Mouse (Mus musculus): ENCODE measurements at regions not wholly inside any gene's neighbourhood (a gene's known extent, or its start where the extent isn't known, plus 50 kb on each side); places are given as distances from the start of the nearest gene placed in this dataset.

DNA sequence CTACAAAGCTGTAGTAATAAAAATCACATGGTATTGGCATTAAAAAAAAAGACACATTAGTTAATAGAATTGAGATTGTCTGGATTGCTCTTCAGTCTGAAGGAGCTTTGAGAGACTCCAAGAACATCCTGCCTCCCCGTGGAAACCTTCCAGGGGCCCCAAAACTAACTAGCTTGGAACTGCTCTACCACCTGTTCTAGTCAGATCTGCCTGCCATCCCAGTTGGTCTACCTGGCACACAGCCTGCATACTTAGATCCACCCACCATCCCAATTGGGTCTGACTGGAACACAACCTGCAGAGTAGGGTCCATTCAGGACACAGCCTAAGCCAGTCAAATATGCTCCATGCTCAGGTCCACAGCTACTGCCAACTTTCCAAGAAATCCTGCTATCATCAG, 503.6 kb downstream of the Rapgef2 start:
- peak; percentile 31; the same call in 1 of the 2 replicates for ATAC-seq (ENCODE audit: low TSS enrichment)

DNA sequence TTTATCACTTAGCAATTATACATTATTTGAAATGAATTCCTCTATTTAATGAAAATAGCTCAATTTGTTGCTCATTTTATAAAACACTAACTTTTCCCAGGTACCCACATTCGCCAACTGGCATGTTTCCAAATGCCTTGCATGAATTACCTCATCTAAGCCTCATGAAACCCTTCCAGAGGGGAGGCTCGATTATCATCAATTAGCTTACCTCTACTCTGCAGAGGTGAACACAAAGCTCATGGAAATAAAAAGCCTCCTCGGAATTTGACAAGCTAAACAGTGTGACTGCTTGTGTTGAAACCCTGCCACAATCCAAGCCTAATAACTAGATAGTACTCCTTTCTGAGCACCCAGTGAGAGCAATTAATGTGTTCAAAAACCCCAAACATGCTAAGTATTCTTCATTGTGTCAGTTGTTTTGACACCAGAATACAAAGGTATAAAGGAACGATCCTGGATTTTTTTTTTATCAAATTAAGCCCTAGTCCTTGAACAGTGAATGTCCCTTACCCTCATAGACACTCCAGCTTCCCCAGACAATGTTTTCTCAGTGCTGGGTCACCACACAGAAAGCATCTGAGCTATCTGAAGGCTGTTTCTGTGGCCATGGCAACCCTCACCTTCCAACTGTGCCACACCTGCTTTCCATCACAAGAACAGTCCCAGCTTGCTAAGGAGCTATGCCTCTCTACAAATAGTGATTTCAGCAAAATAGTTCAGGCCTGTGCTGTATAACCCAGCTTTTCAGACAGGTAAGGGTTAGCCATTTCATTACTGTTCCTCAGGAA, 530.4 kb downstream of the Rapgef2 start:
- ATAC-seq (ENCODE audit: low TSS enrichment): no peak

DNA sequence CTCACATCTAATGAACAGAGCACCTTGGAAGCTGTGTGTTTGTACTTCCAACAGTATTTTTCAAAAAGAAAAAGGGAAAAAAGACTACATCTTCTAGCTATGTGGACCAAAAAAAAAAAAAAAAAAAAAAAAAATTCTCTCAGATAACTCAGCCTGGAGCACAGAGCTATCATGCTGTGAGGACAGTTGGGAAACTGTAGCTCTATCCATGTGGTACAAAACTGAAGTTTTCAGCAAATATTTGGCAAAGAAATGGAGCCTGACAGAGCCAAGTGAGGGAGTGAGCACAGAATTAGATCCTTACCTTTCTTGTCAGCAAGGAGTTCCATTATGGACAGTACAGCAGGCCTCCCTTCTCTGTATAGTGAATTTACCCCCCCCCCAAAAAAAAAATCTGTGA, 550.2 kb downstream of the Rapgef2 start:
- no peak for ATAC-seq (ENCODE audit: low TSS enrichment)

DNA sequence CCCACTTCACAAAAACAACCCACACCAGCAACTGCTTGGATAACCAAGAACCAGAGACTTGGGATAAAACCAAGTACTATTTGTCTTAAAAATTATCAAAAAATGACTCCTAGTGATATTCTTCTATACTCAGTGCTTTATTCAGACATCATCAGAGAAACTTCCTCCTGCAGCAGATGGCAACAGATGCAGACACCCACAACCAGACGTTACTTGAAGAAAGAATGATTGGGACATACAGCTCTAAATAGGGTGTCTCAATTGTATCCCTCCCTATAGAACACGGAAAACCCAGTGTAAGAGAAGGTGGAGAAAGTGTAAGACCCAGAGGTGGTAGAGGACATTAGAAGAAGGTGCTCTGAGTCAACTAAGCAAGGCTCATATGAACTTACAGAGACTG, 569.6 kb downstream of the Rapgef2 start:
- peak; percentile 74 for ATAC-seq (ENCODE audit: low TSS enrichment)

DNA sequence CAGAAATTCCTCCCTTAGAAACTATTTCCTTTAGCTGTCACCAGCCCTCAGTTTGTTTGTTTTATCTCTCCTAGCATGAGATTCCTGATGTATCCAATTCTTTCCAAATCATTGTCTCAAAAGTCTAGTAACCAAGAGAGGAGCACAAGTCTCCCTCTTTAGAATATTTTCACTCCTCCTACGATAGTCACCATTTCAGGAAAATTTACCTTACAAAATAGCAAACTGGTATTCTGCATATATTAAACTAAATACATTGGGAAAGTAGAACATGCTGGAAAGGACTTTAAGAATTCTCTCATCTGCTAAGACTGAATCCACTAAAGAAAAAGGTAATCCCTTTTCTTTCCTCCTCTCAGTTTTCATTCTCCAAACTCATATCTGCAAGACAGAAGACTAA, 578.6 kb downstream of the Rapgef2 start:
- peak; percentile 93 for ATAC-seq (ENCODE audit: low TSS enrichment)

DNA sequence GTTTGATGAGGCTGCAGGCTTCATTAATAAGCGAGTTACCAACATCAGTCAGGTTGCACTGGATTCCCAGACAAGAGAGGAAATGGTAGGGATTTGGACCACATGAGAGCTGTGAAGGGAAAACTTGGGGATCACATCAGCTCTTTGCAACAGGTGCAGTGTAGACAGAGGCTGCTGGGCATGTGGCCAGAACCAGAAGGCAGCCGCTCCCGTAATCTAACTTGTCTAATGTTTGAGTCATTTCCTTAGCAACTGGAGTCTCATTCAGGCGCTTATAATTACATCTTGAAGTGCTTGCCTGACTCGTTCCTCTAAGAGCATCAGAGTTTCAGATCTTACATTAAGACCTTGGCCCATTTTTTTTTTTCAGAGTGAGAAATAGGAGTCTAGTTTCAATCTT, 587.4 kb downstream of the Rapgef2 start:
- peak; percentile 83 for ATAC-seq (ENCODE audit: low TSS enrichment)

DNA sequence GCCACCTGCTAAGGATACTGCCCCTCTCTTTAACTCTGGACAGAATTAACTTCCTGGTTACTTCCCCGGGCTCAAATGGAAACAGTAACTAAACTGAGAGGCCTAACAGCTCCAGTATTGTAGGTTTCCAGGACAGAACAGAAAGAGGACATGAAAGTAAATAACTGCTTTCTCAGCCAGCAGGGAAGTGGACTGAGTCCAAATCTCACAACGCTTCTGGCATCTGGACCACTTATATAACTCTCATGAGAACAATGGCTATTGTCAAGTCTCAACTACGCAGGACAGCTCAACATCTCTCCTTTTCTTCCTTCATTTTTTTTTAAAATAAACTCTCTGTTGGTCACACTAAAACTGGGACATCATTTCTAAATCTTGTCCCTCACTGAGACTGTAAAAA, 594.8 kb downstream of the Rapgef2 start:
- ATAC-seq (ENCODE audit: low TSS enrichment): peak; percentile 79

DNA sequence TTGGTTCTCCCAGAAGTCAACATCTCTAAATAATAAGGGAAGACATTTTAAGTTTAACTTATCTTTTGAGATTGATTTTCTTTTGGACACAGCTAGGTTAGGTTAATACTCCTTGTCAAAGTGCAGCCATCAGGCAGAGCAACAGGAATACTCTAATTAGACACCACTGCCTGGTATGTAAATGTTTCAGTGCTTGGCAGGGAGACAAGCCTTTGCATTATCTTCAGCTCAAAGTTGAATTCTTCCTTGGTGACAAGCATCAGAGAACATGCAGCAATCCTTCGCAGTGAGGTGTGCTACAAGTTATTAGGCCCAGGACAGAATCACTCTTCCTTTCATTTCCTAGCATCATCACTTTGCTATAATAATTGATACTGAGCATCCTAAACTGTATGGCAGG, 608.7 kb downstream of the Rapgef2 start:
- no peak for ATAC-seq (ENCODE audit: low TSS enrichment)

DNA sequence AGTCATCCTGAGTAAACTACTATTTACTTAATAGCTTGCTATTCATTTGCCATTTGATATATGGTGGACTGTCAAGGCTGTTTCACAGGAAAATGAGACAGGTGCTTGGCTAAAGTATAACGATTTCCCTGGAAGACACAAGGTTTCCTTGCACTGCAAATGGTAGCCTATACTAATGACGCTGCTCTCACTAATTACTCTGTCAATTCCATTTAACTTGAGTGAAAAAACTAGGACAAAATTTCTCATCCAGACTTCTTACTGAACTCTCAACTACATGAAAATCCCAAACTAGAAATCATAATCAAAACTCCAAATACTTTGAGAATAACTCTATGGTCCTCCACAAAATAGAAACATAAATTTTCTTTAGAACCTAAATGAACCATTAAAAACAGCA, 609.5 kb downstream of the Rapgef2 start:
- no peak for ATAC-seq (ENCODE audit: low TSS enrichment)

DNA sequence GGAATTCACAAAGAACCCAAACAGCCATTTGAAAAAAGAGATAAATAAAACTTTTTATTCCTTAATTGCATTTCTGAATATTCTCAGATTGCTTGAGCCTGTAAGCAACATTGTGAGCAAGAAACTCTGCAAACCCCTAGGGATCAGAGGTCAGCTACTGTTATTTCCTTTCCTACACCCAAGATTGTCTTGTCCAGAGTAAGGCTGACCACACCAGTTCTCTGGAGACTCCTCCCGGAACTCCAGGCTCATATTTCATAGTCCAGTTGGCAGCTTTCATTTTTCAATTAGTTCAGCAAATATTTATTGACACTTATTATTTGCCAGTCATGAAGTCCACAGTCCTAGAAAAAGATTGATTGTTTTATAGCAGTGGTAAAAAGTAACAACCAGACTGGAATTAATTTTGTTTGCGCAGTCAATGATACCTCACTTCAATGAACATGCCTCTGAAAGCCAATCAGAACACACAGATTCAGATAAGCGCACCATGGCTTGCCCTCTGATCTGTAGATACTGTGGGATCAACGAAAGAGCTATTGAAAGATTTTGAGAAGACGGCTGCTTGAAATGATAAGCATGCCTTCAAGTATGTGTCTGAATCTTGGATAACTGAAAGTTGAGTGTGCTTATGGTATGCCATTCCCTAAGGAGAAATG, 611.7 kb downstream of the Rapgef2 start:
- ATAC-seq (ENCODE audit: low TSS enrichment): no peak

DNA sequence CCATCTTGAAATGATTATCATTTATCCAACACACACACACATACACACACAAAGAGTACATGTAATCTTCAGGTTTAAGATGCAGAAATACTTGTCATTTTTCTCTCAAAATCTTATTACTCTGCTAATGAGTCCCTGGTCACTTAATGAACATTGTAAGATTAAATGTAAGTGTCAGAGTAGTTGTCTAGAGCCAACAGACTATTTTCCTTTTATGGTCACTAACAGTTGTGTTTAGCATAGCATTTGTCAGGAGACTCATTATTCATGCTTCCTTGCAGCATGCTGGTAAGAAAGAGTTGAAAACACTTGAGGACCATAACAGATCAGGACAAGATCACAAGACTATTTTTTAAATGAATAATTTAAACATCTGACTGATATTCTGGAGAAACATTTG, 618.3 kb downstream of the Rapgef2 start:
- ATAC-seq (ENCODE audit: low TSS enrichment): no peak

DNA sequence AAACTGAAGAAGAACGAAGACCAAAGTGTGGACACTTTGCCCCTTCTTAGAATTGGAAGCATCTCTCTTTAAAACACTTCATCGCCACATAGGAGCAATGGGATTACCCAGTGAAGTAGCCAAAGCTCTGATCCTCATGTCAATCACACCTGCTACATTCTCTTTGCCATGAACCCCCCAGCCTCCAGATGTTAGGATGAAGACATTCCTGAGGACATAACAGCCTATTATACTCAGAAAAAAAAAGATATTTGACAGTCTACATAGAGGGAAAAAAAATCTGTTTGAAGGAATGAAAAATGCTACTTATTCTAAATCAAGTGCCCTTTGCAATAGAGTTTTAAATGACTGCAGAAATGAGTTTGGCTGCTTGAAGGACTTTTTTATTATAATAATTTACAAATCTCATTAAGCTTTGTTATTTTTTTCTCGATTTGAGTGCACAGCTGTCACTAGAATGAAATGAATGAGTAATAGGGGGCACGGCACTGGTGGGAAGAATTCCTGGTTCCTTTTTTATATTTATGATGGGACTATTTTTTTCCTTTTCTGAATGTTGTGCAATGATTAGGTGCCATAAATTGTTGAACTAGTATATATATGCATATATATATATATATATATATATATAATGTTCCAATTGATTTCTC, 618.8 kb downstream of the Rapgef2 start:
- ATAC-seq (ENCODE audit: low TSS enrichment): no peak

DNA sequence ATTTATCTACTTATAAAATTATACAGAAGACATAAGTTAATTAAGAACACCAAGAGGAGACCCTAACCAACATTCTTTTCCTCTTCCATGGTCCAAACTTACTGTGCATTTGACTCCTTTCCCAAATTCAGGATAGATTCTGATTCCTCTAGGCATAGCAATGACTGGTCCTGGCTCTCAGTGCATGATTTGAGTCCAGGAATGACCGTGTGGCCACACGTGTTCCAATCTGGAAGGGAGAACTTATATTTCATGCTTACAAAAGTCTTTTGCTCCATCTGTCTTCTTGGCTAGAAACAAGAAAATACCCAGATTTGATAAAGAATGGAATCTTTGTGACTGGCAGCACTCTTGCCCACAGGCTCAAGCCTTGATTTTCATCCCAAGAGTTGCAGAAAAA, 638.2 kb downstream of the Rapgef2 start:
- no peak for ATAC-seq (ENCODE audit: low TSS enrichment)

DNA sequence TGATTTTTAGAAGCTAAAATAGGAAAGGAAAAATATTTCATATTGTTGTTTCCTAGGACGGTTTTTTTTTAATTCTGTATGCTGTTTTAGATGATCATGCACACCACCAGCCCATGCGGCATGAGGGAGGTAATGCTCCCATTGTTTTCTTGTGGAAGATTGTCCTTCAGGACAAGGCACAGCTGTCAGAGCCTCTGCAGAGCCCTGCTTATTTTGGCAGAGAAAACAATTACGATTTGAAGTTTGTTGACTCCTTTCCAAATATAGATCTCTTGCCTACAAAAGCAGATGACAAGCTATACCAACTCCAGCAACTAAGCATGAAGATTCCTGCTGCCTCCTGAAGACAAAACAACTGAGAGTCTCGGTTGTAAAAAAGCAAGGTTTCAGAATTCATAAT, 650.9 kb downstream of the Rapgef2 start:
- no peak for ATAC-seq (ENCODE audit: low TSS enrichment)

DNA sequence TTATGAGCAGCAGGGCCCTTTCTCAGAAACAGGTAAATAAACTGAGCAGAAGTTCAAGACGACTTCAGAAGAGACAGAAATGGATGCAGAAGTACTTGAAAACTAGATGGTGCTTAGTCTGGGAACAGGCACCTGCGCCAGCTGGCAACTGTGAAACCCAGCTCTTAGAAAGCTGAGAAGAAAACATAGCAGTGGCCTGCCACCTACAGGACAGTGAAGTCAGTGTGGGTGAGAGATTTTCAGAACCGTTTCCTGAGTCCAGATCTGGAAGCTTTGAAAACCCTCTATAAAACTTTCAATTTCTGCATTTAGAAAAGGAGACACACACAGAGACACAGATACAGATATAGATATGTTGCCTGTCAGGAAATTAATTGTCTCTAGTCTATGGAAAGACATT, 667.4 kb downstream of the Rapgef2 start:
- peak; percentile 98 for ATAC-seq (ENCODE audit: low TSS enrichment)

DNA sequence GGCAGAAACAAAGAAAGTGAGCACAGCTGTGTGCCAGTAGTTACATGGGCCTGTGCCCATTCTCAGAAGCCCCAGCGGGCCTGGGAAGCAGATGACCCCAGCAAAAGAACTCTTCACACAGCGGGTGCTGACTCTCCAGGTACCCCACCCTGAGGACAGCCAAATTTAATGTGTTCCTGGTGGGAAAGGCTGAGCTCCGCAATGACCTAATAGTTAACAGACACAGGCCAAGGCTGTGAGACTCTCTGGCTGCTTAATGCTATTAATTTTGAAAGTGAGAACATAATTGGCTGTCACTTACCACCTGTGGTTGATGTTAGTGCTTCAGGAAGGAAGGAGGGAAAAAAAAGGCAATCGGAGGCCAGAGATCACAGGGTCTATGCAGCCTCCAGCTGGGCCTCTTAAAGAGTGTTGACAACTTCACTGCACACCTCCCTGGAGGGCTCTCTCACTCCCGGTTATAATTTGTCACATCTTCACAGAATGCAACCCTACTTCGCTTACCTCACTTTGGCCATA, 691.5 kb downstream of the Rapgef2 start:
- no peak for ATAC-seq (ENCODE audit: low TSS enrichment)

DNA sequence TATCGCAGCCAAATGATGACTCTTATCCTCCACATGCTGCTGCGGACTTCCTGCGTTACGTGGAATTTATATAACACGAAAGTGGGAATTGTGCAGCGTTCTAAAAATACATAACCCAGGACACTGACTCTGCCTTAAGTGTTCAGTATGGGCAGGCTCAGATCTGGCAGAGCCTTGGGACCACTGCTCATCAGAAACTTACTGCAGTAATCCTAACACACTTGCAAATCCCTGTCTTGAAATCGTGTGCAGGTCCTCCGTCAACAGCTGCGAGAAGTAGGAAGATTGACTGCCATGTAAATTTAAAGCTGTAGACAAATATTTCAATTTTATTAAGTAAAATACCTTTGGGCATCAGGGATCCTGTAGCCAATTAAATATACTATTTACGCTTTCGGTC, 692.0 kb downstream of the Rapgef2 start:
- ATAC-seq (ENCODE audit: low TSS enrichment): peak; percentile 27; the same call in 1 of the 2 replicates

DNA sequence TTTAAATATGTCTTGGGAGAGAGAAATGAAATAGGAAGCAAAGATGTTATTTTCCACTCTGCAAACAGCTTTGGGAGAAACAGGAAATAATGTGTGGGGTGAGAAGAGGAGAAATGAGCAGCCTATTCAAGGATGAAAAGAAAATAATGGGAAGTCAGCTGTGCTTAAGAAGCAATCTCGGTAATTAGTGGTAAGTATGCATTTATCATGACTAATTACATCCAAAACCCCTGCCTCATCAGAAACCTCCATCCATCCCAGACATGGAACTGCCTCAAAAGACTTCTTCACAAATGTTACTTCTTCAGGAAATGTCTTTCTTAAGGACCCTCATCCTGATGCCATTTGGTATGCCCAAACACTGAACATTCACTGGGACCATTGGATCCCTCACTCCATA, 699.7 kb downstream of the Rapgef2 start:
- no peak for ATAC-seq (ENCODE audit: low TSS enrichment)

DNA sequence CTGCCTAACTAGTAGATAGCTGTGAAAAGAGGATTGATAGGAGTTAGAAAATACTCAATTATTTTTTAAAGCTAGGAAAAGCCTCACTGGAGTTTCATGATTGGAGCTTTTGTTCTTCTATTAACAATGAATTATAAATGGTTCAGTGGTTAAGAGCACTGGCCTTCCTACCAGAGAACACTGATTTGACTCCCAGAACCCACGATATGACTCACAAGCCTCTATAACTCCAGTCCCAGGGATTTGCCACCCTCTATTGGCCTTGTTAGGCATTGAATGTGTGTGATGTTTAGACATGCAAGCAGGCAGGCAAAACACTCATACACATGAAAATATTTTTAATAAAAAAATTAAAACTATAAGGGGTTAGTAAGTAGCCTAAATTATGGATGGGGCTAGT, 704.4 kb downstream of the Rapgef2 start:
- ATAC-seq (ENCODE audit: low TSS enrichment): peak; percentile 84

DNA sequence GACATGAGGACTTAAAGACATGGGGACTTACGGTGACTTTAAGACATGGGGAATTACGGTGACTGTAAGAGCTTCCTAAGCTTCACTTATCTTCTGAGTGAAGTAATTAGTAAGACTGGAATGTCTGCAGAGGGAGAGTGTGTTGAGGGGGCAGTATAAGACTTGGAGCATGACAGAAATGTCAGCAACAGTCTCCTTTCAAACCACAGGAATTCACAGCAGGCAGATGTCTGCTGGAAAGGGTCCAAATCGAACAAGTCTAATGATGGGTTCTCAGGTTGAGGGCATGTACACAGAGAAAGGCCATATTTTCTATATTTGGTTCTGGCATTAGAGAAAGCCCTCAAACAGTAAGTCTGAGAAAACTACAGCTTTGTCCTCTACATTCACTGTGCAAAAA, 705.2 kb downstream of the Rapgef2 start:
- no peak for ATAC-seq (ENCODE audit: low TSS enrichment)

DNA sequence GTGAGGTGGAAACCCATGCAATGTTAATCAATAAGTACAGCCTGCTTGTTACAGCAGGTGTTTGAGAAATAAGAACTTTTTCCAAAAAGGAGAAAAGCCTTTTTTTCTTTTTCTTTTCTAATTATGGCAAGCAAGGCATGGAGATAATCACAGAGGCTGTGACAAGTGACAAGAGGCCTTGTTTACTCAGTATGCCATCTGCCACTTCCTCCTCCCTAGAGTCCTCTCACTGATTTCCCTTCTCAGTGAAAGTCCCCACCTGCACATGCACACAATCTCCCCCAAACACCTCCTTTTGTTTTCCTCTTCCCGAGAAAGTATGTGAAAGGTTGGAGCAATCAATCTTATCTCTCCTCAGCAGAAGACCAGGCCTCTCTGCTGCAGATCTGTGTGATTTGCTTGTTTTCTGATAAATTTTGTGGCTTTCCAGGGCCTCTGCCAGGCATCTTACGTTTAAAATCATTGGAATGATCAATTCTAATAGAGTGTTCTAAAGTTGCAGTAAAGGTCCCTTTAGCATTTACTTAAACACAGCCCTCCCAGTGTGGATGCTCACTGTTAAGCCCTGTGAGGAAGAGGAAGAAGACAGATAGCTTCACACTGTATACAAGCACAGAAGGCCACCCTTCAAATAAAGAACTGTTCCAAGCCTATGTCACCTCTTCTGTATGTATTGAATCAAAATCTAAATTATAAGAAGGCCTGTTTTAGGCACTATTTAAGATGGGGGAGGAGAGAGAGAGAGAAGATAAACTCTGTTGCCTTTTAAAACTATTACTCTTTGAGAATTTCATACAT, 710.5 kb downstream of the Rapgef2 start:
- ATAC-seq (ENCODE audit: low TSS enrichment): no peak

DNA sequence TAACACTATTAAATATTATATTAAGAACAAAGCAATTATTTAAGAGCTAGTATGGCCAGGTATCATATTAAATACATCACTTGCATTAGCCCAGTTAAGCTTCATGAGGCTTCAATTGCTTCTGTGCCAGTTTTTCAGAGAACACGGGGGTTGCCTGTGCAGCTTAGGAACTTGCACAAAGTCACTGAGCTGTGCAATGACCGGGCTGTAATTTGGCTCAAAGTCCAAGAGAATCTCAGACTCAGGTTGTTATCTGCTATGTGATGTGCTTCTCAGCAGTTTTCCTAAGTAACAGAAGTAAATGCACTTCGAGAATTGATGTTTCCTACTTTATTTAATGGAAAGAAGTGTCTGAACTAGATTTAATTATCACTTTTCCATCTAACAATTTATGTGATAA, 711.5 kb downstream of the Rapgef2 start:
- no peak for ATAC-seq (ENCODE audit: low TSS enrichment)
